Mouse (Mus musculus): Measurements from ENCODE around the gene Timp3. TPM values are rescaled to one million over a fixed set of nuclear protein-coding genes. Genes with fewer than 3 reads are reported as not detected.

Timp3 gene
- polyA plus RNA-seq, 3 experiments from 2014 or later, result not detected

- no peak for ATAC-seq
Measured at GRCm38 (mm10) chr10:86329241-86329882, 29.2 kb downstream of the Timp3 start.

DNA sequence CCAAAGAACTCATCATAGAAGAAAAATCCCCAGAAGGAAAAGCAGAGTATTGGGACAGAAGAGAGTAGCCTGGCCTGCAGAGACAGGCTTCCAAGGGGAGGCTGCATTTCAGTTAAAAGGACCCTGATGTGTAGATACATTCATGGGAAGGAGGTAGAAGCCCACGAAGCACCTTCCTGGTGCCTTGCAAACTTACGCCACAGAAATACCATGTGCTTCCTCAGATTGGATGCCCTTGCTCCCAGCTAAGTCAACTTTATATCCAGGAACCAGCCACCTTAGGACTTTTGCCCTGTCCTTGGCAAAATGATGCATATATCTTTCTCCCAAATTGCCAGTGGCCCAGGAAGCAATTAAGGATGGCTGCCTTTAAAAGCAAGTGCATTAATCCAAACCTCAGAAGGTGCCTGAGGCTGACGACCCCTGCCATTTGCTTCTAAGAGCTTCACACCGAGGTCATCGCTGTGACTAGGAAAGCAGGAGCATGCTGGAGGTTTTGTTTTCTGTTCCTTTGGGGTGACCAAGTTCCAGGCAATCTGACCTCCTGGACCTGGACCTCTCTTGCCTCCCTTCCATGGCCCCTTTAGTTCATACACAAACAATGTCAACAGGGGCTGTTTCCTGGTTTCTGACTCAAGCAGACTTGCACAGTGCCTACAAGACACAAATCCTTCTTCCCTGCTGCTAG lies 31.0 kb downstream of the Timp3 start:
- no peak for ATAC-seq

GRCm38 (mm10) chr10:86331681-86332281 lies 31.6 kb downstream of the Timp3 start:
- ATAC-seq, result no peak

- no peak for ATAC-seq
Measured at GRCm38 (mm10) chr10:86332942-86333341, 32.8 kb downstream of the Timp3 start.

GRCm38 (mm10) chr10:86334581-86334980 lies 34.4 kb downstream of the Timp3 start:
- no peak for ATAC-seq

- ATAC-seq, result no peak
Measured at GRCm38 (mm10) chr10:86336506-86336905, 36.3 kb downstream of the Timp3 start.

GRCm38 (mm10) chr10:86337239-86337638 lies 37.1 kb downstream of the Timp3 start:
- ATAC-seq, result no peak

DNA sequence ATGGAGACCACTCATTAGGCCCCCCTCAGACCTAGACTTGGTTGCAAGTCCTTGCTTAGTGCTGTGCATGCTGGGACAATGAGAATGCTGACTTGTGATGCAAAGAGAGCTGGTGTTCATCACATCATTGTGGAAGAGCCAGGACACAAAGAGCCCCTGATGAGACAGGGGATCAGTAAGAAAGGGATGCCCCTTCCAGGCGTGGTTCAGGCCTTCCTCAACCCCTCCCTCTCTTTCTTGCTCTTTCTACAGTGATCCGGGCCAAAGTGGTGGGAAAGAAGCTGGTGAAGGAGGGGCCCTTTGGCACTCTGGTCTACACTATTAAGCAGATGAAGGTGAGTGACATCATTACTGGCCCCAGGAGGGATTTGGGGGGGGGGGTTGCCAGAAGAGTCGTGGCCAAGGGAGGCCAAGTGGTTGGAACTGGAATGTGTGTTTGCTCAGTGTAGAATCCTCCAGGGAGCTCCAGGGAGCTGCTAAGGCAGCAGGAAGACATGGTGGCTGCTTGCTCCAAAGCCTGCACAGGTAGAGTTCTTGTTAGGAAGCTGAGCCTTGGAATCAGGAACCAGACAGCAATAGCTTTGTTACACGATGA lies 38.0 kb downstream of the Timp3 start:
- ATAC-seq, result no peak

DNA sequence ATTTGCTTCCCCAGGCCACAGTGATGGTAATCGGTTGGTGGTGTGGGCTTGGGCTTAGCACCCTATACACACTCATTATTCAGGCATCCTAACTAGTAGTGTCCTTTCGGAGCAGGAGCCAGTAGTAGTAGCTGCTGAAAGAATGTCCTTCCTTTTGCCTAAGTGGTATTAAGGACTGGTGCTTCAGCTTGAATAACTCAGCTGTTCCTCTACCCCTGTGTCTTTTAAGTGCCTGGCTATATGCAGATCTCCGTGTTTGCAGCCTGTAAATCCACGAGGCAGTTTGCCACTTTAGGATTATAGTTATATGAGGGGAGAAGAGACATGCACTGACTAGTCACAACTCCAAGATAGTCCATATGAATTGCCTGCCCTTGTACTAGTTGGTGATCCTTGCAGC lies 38.9 kb downstream of the Timp3 start:
- no peak for ATAC-seq

GRCm38 (mm10) chr10:86339649-86340379 lies 39.6 kb downstream of the Timp3 start:
- ATAC-seq, result no peak

GRCm38 (mm10) chr10:86340421-86340820 lies 40.2 kb downstream of the Timp3 start:
- ATAC-seq, result no peak

- ATAC-seq, result no peak
Measured at GRCm38 (mm10) chr10:86340991-86341527, 40.9 kb downstream of the Timp3 start.

- no peak for ATAC-seq
Measured at GRCm38 (mm10) chr10:86341589-86341988, 41.4 kb downstream of the Timp3 start.

- no peak for ATAC-seq
Measured at GRCm38 (mm10) chr10:86342151-86342550, 42.0 kb downstream of the Timp3 start.

GRCm38 (mm10) chr10:86342713-86343112 lies 42.5 kb downstream of the Timp3 start:
- ATAC-seq, result no peak

- ATAC-seq, result no peak
Measured at GRCm38 (mm10) chr10:86343362-86343761, 43.2 kb downstream of the Timp3 start.

DNA sequence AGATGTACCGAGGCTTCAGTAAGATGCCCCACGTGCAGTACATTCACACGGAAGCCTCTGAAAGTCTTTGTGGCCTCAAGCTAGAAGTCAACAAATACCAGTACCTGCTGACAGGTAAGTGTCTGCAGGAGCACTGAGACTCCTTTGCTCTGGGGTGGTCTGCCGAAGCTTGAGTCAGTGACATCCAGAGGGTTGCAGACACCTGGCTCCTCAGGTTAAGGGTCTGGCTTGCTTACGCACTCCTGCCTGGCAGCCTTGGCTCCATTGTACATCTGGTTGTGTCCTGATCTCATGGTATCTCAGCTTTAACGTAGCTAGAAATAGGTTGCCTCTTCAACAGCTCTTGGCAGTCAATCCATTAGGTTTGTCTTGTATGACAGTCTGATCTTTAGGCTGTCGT lies 43.8 kb downstream of the Timp3 start:
- no peak for ATAC-seq

DNA sequence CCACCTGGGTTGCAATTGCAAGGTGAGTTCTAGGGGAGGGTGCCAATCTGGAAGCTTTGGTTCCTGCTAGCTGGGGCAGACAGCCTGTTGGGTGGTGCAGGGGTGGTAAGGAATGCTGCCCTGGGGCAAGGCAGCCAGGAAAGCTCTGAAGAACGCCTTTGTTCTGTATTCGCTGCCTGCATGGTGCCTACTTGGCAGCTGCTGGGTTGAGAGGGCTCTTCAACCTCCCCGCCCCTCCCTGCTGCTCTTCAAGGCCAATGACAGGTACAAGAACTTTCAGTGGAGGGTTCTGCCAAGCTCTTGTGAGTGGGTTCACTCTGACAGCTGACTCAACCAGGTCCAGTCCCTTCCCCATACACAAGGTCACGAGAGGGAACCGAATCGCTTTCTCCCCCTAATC lies 44.5 kb downstream of the Timp3 start:
- ATAC-seq, result no peak

GRCm38 (mm10) chr10:86345645-86346044 lies 45.5 kb downstream of the Timp3 start:
- no peak for ATAC-seq

- ATAC-seq, result no peak
Measured at GRCm38 (mm10) chr10:86346235-86346840, 46.2 kb downstream of the Timp3 start.

- no peak for ATAC-seq
Measured at GRCm38 (mm10) chr10:86351287-86351686, 51.1 kb downstream of the Timp3 start.

DNA sequence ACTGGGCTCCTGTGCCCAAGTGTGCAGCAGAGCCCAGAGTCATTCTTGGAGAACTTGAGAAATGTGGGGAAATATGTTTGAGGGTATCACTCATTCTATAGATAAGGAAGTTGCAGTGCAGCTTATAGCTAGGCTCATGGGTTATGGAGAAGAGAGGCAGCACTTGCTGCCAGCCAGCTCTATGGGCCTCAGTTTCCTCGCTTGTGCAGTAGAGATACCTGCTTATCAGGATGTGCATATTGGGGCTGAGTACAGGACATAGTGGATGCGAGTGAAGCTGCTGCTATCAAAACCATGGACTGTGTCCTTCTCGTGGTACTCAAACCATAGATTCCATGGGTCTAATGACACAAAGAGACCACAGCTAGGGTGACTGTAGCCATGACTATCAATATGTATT lies 52.3 kb downstream of the Timp3 start:
- no peak for ATAC-seq
